Mouse (Mus musculus) frontal cortex, postnatal 36 days (tissue): ENCODE measurements around the gene Olfr417.
"Not testable (repeated sequence)": the region's sequence is repeated elsewhere in the genome, so short reads cannot be mapped to it uniquely, and the experiment has no call there.

ENCODE experiments used
- DNase-seq, 2 experiments: peaks; one replicate each; pipeline ENCODE4 v3.0.0; 2022; ENCODE audit warnings: low spot score in 2 of 2

The Olfr417 gene

GRCm38 (mm10) chr1:174364882-174365451, at the start of gene Olfr417:
TSS of gene Olfr417 (plus strand) at chr1:174365122.
- DNase-seq = no peak

GRCm38 (mm10) chr1:174317308-174317707, 47.6 kb upstream of the Olfr417 start:
- DNase-seq = no peak

- DNase-seq = no peak
Observed at GRCm38 (mm10) chr1:174330218-174330617, 34.7 kb upstream of the Olfr417 start, which contains the start of gene Mptx1. TSS of gene Mptx1 (plus strand) at chr1:174330518.

GRCm38 (mm10) chr1:174353636-174354035, 11.3 kb upstream of the Olfr417 start:
- DNase-seq = not testable (repeated sequence)

- no peak for DNase-seq
Observed at GRCm38 (mm10) chr1:174354640-174355039, 10.3 kb upstream of the Olfr417 start.

- DNase-seq = no peak
Observed at GRCm38 (mm10) chr1:174373799-174374198, 8.9 kb downstream of the Olfr417 start.

GRCm38 (mm10) chr1:174390746-174391145, 25.8 kb downstream of the Olfr417 start, which contains the start of gene Olfr248:
TSS of gene Olfr248 (plus strand) at chr1:174391046.
- no peak for DNase-seq

GRCm38 (mm10) chr1:174422959-174423358, 58.0 kb downstream of the Olfr417 start:
- DNase-seq = no peak

GRCm38 (mm10) chr1:174423764-174424163, 58.8 kb downstream of the Olfr417 start, which contains the start of gene Olfr414:
TSS of gene Olfr414 (plus strand) at chr1:174424064.
- no peak for DNase-seq
